Mouse (Mus musculus) adipocyte (in vitro differentiated cells): ENCODE results near the gene Pfkfb3.
A peak's percentile ranks its signal among the peaks of the same experiment; 100 is the strongest.
"Not testable (repeated sequence)": the region's sequence is repeated elsewhere in the genome, so short reads cannot be mapped to it uniquely, and the experiment has no call there.

Experiments
- DNase-seq: peaks from one replicate; pipeline ENCODE4 v3.0.0-alpha.2; 2016; ENCODE audit warnings: low spot score

Pfkfb3 gene

DNA sequence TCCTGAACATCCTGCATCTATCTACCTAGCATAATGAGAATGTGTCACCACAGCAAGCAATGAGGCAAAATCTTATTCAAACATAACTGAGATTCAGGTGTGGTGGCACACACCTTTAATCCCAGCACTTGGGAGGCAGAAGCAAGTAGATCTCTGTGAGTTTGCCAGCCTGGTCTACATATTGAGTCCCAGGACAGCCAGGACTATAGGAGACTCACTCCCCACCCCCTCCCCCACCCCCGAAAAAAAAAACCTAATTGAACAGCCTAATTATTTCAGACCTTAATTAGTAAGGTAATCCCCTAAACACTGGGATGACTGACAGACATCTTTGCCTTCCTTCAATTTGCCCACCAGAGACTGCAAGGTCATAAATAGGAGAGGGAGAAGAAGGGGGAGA, 2.2 kb downstream of the Pfkfb3 start:
- DNase-seq: no peak

DNA sequence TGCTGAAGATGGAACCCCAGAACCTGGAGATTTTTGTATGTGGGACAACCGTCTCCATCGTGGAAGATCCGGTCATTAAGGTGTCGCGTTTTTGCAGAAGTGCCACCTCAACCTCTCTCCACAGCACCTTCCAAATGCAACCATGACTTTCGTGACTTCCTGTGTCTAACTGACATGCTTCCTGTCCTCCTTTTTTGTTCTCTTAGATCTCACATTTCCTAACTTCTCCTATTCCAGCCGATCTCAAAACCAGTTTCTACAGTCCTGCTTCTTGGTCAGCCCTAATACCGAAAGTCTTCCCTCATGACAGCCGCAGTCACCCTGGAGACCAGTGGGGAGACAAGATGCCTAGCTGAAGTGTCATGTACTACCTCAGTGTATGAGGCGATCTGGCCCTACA, 5.4 kb downstream of the Pfkfb3 start:
- DNase-seq: no peak

DNA sequence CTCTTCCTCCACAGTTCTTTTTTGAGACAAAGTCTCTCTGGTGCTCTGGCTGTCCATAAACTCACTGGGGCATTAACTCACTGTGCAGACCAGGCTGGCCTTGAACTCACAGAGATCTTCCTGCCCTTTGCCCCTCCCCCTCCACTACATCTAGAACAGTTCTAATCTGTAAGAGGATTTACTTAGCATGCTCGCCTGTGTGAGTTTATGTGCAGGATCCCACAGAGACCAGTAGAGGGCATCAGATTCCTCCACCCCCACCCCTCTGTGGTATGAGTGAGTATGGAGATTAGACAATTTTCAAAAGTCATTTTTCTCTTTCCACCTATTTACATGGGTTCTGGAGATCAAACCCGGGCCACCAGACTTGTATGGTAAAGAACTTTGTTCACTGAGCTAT, 6.3 kb downstream of the Pfkfb3 start:
- DNase-seq: no peak

DNA sequence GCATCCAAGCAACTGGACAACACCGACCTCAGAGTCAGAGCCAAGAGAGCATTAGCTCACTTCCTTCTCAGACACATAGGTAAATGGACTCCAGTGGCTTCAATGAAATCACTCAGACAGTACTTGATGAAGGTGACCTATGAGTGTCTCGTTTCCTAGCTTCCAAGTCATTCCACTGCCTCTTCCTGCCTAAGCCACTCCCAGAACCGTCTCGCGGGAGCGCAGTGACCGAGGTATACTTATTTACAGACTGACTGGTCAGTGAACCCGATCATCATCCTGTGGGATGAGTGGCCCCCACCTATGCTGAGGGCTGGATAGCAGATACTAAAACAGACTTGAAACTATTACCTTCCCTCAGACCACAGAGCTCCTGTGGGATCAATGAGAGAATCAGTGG, 7.8 kb downstream of the Pfkfb3 start:
- DNase-seq: no peak

DNA sequence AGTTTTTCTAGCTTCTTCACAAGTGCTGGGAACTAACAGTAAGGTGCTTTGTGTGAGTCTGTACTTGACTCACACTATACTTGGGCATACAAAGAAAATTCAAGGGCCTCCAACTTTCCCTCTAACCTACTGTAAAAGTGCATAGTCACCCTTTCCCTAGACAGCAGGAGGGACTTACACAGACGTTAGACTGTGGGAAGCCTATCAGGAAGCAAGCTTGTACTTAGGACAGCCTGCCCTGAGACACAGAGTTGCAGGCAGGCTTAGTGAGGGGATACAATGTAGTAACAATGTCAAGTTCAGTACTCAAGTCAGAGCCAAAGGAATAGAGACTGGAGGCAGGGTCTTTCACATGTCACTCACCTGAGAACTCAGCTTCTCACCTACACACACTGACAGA, 8.5 kb downstream of the Pfkfb3 start:
- DNase-seq: peak; percentile 47

DNA sequence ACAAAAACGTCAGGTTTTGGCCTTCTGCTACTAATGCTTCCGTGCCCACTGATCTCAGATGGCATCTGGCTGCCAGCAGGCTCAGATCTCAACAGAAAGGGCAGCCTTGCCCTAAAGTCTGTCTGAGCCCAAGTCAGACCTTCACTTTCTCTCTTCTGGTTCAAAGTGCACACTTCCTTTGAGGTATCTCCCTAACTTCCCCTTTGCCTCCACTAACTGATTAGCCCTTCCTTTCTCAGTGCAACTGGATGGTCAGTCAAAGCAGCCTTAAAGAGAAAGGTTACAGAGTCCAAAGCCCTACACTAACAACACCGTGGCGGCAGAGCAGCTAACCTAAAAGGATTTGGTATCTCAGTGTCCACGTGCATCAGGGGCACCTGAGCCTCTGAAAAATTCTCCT, 9.5 kb downstream of the Pfkfb3 start:
- no peak for DNase-seq

DNA sequence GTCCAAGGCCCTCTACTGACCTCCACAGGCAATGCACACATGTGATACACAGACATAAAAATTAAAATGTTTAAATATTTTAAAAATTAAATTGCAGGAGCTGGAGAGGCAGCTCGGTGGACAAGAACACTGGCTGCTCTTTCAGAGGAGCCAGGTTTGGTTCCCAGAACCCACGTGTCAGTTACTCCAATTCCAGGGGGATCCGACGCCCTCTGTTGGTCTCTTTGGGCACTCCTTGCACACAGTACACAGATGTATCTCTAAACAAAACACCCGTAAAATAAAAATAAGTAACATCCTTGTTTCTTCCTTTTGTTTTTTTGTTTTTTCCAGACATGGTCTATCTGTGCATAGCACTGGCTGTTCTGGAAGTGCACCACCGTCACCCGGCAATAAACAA, 10.7 kb downstream of the Pfkfb3 start:
- DNase-seq: no peak

DNA sequence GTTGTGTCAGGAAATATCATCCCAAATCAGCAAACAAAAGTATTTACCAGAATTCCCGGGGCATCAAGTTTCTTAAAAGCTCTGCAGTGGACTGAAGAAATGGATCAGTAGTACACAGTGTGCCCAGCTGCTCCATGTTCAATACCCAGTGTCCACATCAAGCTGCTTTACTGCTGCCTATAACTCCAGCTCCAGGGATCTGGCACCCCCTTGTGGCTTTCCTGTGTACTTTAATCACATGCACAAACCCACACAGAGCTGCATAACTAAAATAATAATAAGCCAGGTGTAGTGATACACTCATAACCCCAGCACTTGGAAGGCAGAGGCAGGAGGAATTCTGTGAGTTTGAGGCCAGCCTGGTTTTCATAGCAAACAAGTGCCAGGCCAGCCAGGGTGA, 11.2 kb downstream of the Pfkfb3 start:
- peak; percentile 86 for DNase-seq

DNA sequence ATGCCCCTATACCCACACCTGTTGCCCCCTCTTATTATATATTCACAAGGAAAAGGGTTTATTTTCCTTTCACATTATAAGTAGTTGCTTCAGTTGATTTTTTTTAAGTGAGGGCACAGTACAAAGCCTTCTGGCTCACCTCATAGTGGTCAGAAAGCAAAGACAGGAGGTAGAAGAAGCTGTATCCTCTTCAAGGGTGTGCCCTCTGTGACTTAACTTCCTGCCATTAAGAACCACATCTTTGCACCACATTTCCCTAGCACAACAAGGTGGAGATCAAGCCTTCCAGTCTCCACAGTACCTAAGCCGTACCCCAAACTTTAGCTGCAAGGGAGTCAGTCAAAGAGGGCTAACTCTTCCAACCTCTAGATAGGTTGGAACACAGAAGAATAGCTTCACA, 11.8 kb downstream of the Pfkfb3 start:
- DNase-seq: no peak

DNA sequence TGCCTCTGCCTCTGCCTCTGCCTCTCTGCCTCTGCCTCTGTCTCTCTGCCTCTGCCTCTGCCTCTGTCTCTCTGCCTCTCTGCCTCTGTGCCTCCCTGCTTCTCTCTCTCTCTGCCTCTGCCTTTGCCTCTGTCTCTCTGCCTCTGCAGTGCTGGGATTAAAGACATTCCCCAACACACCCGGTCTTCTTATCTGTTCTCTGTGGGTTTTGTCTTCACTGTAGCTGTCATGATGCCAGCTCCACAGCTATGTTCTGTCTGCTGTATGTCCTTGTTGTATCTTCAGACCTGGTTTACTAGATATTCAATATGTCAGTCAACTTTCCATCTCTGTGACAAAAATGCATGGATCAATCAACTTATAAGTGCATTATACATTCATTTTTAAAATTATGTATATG, 12.3 kb downstream of the Pfkfb3 start:
- DNase-seq: not testable (repeated sequence)

DNA sequence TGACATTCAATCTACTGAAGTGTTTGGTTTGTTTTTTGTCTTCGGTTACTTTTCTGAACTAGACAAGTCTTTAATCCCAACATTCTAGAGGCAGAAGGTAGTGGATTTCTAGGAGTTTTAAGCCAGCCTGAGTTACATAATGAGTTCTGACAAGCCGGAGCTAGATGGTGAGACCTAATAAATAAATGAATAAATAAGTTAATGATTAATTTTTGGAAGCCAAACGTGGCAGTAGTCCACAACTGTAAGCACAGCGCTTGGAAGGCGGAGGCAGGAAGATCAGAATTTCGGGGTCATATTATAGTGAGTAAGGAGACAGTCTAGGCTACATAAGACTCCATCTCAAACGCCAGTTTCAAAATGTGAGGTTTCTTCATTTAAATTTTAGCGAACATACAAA, 17.9 kb downstream of the Pfkfb3 start:
- DNase-seq: no peak

DNA sequence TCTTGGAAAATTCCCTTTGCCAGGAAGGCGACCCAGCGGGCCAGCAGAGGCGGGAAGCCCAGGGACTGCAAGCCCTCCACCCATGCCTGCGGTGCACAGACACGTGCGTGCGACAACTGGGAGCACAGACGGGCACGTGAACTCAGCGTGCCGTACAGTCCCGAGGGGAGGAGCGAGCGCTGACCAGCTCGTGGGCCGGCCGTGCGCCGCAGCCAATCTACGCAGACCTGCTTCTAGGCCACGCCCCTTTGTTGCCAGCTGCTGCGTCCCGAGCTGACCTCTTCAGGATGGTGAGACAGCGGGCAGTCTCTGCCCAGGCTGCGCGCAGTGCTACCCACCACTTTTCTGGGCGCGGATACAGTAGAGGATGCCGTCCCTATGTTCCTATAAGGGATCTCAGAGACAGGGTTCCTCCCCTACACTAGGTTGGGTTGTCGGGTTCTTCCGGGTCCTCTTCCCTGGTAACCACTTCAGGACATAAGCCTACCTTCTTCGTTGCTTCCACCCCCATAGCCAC, 18.4 kb downstream of the Pfkfb3 start:
- DNase-seq: no peak

DNA sequence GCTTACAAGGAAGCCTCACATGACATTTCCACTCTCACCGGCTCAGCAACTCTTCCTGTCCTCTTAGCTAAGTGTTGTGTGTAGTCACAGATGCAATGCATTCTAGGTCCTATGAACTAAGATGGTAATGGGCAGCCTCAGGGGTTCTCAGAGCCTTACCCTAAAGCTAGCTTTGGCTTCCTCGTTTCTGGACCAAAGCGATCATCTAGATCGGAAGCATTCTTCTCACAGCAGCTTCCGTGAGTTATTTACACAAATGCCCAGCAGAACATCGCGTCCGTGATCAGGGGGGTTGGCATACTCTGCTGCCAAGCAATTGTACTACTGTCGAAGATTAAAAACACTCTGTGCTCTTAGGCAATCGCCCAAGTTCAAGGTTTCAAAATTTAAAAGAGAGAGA, 19.1 kb downstream of the Pfkfb3 start:
- peak; percentile 48 for DNase-seq

DNA sequence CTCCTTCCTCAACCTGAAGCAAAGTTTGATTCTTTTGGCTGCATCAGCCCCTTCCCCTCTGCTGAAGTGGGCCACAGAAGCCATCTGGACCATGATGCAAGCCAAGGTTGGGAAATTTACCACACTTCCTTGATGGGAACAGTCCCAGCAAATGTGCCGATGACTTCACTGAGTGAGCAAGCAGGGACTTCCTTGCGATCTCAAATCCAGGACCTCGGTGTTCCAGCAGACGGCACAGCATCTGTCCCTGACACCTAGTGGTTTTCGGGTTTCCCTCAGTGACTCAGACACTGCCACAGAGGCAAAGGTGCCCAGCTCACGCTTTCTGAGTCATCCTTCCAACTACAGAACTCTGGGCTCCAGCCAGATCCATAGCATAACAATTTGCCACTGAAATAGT, 23.8 kb downstream of the Pfkfb3 start:
- no peak for DNase-seq

DNA sequence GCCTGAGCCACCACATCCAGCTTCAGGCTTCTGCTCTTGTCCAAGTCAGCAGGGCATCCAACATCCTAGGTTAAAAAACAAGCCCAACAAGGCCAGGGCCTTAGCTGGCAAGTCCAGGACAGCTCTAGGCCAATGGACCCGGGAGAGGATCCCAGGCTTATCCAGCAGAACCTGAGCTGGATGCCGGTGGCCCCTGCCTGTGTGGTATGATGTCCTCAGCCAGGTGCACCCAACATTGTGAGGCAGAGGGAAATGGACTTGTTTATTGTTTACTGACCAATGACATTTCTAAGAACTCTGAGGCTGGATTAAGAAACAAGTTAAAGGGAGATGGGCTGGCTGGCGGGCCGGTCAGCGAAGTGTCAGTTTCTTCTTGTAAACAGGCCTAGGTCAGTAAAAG, 27.8 kb downstream of the Pfkfb3 start:
- no peak for DNase-seq

DNA sequence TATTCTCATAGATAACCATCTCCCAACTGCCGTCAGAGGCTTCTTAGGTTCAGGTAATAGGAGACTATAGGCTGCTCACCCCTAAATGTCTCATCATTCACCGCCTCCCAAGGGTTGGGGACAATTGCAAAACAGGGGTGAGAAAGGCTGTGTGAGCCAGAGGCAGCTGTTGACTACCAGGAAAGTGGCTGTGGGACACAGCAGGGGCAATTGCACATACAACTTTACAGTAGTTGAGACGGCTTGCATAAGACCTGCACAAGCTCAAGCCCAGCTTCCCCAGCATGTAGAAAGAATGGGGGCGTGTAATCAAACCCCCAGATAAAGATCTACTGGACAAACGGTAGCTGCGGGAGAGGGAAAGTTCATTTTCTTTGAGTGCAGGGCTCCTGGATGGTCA, 29.1 kb downstream of the Pfkfb3 start:
- DNase-seq: no peak

DNA sequence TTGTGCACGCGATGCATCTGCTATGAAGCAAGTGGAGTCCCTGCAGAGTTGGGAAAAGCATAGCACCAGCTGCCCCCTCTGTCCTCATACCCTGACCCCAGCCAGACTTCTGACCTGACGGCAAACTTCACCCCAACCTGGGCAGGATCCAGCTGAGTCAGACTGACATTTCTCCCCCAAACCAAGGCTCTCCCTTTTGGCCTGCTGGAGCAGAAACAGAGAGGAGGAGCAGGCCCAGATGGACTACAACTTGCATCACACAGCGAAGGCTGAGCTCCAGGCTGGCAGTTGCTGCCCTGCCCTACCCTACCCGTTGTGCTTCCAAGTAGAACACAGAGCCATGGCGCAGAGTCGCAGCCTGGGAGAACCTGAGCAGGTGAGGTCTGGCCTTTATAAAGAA, 32.1 kb downstream of the Pfkfb3 start:
- DNase-seq: peak; percentile 76

DNA sequence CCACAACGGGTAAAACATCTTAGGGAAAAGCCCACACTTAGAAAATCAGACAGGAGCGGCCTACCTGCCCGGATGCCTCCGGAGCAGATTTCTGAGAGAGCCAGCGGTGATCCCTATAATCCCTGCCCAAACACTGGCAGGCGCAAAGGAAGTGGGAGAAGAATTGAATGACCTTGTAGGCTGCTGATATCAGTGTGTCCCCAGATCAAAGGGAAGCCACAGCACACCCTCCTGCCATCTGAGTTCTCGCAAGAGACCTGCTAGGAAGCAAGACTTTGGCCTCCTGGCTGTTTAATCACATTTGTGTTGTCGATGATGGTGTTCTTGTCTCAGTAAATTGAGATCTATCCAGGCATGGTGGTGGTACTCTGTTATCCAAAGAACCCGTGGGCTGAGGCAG, 33.1 kb downstream of the Pfkfb3 start:
- no peak for DNase-seq

DNA sequence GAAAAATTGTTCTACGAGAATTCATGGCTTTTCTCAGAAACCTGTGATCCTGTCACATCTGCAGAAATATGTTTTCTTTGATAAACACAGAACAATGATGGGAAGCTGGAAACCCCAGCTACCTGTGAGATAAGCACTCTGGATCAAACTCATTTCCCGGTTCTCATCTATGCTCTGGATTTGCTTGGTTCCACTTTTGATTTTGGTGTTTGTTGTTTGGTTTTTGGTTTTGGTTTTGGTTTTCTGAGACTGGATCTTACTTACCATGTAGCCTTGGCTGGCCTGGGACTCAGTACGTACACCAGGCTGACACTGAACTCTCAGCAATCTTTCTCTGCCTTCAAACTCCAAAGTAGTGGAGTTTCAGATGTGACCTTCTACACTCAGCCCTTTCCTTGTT, 38.0 kb downstream of the Pfkfb3 start:
- peak; percentile 19 for DNase-seq

DNA sequence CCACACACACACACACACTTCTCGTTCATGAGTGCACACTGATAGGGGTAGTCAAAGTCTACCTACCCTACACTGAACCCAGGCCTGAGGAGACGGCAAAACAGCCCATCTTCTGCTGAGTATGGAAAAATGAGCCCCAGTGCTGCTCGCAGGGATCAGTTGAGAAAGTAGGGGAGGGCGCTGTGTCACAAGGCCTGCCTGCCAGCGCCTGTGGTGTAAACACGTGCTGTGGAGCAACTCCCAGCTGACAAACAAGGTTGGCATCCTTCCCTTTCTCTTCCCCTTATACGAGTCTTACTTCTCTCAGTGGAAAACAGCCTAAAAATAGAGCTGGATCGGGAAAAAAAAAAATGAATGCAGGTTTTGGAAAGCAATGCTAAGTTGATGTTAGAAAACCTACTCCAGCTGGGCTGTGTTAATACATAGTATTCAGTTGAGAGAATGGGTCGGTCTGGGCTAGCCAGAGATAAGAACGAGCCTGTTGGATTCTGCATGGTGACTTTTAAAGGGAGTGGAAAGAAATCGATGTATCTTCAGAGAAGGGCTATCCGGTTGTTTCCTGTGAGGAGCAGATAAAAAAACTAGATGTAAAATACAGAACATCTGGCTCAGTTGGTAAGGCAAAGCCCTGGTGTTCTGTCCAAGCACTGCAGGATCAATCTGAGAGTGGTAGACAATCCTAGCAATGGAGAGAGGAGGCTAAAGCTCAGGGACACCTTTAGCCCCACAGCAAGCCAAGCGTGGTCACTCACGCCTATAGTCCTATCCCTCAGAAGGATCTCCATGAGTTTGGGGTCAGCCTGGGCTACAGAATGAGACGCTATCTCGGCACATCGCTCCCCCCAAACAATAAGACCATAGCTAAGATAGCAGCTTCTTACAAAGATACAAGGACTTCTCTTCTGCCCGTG, 40.6 kb downstream of the Pfkfb3 start:
- peak; percentile 93 for DNase-seq

DNA sequence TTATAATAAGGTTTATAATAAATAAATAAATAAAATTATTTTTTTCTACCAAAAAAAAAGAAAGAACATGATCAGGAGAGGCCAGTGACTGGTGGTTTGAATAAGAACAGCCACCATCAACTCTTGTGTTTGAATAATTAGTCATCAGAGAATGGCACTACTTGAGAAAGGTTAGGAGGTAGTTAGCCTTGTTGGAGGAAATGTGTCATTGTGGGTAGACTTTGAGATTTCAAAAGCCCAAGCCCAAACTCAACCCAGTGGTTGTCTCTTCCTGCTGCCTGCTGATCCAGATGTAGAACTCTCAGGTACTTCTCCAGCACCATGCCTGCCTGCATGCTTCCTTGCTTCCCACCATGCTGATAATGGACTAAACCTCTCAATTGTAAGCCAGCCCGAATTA, 41.8 kb downstream of the Pfkfb3 start:
- DNase-seq: no peak

DNA sequence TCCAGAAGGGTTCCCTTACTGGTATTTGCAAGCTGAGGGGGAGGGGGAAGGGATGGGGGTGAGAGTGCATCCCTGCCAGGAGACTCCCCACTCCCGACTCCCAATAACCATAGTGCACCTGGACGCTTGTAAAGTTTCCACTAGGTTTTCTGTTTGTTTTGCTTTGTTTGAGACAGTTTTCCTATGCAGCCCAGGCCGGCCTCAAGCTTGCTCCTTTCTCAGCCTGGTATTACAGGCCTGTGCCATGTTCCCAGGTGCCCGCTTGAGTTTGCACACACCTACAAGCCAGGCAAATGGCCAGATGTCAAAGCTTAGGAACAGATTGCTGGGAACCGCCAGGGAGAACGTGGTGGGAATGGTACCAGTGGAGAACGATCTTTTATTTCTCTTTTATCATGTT, 50.1 kb downstream of the Pfkfb3 start:
- no peak for DNase-seq

DNA sequence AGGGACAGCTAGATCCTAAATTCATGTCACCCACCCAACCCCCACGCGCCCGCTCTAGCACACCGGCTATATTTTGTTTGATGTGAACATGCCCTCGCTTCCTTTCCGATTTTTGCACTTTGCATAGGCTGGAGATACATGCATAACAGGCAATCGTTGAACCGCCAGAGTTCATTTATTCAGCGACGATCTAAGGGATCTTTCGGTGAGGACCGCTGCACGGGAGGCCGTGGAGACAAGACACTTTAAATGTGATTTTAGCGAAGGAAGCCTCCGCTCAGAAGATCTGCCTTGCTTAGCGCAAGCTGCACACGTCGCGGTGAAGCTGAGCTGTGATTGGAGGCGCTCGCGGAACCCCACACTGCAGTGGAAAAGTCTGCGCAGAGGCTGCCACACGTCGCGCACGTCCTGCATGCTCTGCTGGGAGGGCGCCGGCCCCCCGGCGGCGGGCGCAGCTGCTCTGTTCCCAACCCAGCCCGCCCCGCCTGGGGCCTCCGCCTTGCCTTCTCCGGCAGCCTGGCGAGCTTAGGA, 50.9 kb downstream of the Pfkfb3 start:
- no peak for DNase-seq

DNA sequence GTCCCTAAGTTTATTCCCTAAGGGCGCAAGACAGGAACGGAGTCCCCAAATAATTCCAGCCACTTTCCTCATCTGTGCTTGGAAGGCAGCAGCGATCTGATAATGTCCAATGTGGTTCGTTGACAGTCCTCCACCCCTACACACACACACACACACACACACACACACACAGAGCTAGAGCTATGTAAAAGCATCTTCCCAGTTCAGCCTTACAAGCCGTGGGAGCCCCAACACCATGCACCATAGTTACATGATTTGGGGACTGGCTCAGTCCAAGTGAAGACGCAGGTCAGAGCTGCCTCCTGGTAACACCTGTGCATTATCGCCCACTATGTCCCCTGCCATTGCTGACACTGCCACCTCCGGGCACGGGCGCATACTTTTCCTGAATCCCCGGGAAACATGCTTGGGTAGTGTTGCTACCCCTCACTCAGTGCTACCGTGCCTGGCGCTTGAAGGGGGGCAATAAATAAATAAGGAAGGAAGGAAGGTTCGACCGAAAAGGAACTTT, 51.6 kb downstream of the Pfkfb3 start:
- DNase-seq: no peak
